Mouse (Mus musculus) ovary, adult 18-20 months (tissue): ENCODE results near the gene Iqcf6.
A peak's percentile ranks its signal among the peaks of the same experiment; 100 is the strongest.
"Not testable (repeated sequence)": the region's sequence is repeated elsewhere in the genome, so short reads cannot be mapped to it uniquely, and the experiment has no call there.

Experiments
- DNase-seq: peaks from one replicate; pipeline ENCODE4 v3.0.0; 2022; ENCODE audit warnings: low spot score, mixed read lengths

Gene Iqcf6

DNA sequence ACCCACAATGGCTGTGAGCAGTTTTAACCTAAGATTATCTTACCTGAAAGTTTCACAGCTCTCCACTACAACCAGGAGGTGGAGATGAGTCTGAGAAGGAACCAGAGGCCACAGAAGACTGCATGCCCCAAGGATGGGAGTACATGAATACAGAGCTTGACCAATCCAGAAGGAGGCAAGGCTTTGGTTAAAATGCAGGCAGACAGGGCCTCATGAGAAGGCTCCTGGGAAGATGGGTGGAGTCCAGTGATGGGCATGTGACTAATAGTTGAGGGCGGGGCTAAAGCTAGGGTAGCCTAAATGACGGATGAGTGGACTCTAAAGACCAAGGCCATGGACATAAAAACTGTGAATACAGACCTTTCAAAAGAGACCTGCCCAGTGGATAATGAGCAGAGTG is at the start of gene Iqcf6:
Gene Iqcf6, plus strand, starts transcription at position 301 of the 400 bp plus-strand sequence.
- DNase-seq: no peak

DNA sequence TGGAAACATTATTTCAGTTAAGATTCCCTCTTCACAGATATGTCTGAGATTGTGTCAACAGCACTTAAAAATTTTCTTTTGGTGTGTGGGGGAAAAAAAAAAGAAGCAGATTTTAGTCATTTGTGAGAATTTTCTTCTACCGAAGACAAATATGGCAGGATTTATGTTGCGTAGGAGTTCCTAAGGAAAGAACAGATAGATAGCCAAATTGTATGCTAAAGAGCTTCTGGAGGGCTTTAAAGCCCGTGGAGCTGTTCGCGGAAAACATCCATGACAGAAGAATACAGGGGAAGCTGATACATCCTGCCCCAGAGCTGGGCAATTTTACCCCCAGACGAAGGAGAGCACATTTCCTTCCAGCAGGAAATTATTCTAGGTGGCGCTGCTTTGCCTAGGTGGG is 46.4 kb upstream of the Iqcf6 start:
- DNase-seq: no peak

DNA sequence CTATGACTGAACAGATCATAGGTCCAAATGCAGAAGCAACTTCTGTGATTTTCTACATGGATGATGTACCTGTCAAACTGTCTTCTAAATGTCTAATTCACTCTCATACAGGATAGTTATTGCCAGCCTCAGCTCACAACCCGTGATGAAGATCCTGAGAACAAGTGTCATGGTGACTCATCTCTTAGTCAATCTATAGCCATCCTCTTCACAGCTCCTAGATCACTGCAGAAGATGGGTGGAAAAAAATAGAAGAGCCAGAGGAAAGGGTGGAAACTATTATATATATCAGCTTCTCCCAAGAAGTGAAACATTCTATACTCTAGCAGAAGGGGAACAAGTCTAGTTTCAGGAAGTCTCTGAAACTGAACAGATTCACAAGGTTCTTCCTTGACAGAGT is 43.8 kb upstream of the Iqcf6 start:
- no peak for DNase-seq

DNA sequence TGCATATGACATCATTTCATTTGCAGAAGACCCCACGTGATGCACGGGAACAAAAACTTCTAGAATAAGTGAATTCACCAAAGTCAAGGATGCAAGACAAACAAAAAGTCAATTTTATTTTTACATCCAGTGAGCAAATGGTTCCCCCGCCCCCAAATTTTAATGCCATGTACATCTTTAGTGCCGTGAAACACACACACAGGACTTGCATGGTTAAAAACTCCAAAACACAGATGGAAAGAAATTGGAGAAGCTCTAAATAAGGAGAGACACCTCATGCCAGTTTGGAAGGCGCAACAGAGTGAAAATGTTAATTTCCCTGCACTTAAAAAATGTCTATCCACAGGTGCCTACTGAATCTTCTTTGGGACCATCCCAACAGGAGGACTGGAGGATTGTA is 34.2 kb upstream of the Iqcf6 start:
- DNase-seq: no peak

DNA sequence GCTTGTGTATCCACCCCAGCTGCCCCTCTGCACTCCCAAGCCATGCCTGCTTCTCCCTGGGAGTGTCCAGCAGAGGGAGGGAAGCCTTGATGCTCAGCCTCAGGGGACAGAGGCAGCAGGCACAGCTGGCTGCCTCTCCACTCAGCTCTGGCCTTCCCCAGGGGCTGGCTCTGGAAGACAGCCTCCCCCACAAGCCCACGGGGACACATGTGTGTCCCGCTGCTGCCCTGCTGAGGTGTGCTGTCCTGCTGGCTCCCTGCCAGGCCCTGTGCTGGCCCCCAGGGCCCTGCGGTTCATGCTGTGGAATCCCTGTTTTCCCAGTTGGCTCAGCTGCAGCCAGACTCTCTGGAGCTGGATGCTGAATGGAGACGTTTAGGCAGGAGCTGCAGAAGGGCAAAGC is 31.0 kb upstream of the Iqcf6 start:
- DNase-seq: not testable (repeated sequence)

DNA sequence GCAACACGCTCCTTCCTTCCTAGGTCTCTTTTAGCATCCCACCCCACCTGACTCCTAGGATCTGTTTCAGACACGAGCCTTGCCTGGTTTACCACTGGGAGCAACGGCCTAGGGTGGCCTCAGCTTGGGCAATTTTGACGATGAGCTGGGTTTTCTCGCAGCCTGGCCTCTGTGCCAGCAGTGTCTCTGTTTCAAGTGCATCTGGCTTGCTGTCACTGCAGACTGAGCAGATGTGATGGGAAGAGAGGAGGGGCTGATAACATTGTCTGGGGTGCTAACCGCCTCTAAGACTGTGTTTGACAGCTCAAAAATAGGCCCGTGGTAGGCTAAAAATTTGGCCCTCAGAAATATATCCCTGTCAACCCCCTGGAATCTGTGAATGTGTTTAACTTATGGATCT is 30.5 kb upstream of the Iqcf6 start:
- no peak for DNase-seq

DNA sequence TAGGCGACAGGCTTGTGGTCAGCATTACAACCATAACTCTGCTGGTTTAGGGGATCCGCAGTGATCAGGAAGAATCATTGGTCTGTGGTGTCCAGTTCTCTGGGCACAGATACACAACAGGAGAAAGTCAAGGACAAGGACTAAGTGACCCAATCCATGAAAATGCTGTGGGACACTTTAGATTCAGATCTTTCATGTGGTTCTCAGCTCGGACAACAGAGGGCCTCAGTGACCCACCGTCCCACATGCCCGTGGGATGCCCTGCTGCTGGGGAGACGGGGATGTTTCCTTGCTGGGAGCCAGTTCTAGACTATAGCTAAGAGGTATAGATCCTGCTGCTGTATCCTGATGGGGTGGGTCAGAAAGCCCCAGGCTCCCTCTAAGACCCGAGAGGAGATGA is 27.9 kb upstream of the Iqcf6 start:
- DNase-seq: no peak

DNA sequence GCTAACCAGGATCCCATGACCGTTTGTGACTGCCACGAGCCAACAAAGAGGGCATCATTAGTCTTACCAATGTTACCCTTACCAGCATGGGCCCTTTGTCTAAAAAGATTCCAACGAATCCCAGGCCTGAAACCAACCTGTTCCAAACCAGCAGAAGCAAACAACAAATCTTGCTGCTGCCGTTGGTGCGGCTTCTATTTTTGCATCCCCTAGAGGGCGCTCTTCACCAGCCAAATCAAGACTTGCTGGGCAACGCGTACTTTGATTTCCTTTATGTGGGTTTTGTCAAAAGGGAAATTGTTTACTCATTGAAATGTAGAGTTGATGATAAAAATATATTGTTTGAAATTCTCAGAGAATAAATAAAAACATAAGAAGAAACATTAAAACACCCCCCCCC is 25.8 kb upstream of the Iqcf6 start:
- DNase-seq: no peak

DNA sequence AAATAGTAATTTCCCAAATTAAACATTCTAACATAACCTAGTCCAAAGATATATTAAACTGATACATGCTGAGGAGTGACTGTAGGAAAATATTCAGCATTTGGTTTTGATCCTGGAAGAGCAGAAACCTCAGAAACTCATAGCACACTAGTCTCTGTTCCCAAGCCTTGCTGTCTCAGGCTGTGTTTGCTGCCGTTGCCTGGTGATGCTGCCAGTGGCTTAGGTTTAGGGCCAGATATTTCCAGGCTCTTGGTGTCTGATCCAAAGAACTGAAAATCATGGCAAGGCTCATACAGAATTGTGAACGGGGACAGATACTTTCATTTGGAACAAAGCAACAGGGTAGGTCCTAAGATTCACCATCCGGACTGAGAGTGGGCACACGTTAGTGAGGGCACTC is 15.7 kb upstream of the Iqcf6 start:
- DNase-seq: no peak

DNA sequence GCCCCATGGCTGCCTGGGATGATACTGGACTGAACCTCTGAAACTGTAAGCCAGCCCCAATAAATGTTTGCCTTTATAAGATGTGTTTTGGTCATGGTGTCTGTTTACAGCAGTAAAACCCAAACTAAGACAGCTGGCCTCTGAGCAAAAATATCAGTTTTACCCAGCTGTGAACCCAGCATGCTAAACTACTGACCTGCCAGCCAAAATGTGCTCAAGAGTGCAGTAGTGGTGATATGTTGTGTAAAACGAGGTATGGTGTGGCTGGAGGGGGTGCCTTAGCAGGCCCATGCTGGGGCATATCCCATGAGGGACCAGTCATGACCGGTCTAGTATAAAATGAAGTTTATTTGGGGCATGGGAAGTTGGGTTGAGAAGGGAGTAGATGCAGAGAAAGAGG is 12.4 kb upstream of the Iqcf6 start:
- DNase-seq: no peak

DNA sequence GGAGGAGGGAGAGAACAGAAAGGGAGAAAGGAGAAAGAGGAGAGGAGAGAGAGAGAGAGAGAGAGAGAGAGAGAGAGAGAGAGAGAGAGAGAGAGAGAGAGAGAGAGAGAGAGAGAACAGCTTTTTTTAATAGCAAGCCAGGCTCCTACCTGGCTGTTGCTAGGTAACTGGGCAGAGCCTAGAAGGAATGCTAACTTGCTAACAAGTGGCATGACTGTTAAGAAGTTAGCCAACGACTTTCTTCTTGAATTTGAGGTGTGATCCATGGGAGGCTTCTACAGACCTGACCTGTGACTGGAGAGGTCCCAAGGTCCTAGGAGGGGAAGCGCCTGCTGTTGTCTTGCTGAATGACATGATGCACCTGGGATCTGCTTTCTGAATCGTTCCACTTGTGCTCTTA is 11.8 kb upstream of the Iqcf6 start:
- DNase-seq: no peak

DNA sequence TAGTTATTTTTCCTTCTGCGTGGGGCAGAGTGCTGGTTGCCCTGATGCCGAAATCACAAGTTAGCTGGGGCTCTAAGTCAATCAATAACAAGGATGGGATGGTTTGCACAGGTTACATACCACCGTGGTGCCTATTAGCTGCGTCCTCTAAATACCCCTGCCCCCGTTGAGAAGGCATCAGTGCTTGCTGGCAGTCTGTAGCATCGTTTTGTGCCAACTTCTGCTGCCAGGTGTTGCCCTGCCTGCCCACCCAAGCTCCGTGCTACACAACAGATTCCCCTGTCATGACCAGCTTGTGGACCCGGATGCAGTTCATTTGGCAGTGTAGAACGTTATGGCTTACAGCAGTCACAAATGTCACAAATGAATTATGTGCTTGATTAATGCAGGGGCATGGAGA is 10.1 kb upstream of the Iqcf6 start:
- DNase-seq: no peak

DNA sequence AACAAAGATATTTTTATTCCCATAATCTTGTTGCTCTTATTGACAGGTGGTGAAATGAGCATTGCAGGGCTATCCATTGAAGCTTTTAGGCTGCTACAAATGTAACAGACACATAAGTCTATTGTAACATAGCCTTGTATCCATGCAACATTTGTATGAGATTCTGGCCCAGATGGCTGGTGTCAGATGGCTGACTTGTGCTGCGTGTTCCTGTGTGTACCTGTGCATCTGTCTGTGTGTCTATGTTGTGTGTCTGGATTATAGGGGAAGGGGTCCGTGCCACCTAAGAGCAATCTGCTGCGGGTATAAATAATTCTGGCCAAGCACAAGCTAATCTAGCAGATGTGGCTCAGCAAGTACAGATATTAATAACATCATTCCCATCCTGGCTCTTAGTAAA is 8.9 kb upstream of the Iqcf6 start:
- DNase-seq: no peak

DNA sequence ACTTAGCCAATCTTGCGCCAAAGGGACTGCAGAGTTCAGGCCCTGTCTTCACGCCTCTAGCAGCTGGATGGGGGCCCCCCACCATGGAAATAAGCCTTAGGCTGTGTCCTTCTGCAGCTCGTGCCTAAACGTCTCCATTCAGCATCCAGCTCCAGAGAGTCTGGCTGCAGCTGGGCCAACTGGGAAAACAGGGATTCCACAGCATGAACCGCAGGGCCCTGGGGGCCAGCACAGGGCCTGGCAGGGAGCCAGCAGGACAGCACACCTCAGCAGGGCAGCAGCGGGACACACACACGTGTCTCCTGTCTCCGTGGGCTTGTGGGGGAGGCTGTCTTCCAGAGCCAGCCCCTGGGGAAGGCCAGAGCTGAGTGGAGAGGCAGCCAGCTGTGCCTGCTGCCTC is 1.4 kb downstream of the Iqcf6 start:
- not testable (repeated sequence) for DNase-seq

DNA sequence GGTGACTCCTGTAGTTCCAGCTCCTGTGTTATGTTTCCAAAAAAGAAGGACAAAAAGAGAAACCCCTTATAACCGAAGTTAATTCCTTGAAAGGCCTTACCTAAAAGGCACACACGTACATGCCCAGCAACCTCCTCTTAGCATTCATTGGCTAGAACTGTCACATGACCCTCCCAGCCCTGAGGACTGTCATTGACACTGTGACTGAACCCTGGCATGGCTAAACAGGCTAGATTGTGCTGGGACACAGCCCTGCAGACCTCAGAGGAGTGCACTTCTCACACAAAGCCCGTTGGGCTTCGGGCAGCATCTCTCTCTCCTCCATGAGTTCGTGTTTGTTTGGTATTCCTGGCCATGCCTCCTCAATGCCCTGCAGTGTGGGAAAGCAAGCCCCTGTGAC is 5.8 kb downstream of the Iqcf6 start:
- no peak for DNase-seq

DNA sequence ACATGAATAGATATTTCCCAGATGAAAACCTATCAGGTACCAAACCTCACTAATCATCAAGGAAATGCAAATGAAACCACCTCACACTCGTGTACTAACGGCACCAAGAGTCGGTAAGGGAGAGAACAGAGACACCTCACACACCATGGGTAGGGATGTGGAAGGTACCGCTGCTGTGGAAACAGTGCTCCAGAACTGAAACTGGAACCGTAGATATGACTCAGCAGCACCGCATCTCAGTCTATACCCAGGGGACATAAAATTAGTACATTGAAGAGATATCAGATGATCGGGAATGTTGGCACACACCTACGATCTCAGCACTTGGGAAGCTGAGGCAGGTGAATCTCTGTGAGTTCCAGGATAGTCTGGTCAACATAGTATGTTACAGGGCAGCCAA is 11.8 kb downstream of the Iqcf6 start:
- no peak for DNase-seq

DNA sequence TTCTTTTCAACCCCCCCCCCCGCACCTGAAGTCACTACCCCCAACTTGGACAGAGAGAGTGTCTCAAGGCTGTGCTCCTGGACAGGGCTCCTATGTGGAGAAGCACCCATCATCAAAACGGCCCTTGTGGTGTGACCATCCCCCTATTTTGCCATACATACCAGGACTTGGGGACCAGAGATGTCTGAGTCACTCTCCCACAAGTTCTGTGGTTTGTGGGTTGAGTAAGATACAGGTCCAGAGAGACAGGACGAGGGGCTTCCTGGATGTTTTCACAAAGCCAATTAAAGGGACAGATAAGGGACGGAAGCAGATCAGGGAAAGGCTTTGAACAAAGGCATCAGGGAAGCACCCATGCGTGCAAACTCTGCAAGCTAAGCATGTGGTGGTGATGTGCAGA is 15.0 kb downstream of the Iqcf6 start:
- no peak for DNase-seq

DNA sequence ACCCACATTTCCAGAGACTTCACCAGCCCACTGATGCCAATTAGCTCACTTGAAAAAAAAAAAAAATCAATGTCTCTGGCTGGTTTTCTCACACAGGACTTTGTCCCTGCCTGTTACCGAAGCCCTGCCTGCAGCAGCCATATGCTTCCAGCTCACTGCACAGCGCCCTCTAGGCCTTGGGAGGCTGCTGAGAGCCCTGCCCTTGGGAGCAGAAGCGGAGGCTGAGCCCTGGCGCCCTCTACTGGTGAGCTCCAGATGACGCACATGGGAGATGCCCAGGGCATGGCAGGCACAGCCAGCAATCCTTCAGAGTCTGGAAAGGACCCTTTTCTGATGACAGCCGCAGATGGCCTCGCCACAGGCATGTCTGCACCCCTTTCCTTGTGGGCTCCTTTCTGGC is 16.7 kb downstream of the Iqcf6 start:
- peak; percentile 40 for DNase-seq

DNA sequence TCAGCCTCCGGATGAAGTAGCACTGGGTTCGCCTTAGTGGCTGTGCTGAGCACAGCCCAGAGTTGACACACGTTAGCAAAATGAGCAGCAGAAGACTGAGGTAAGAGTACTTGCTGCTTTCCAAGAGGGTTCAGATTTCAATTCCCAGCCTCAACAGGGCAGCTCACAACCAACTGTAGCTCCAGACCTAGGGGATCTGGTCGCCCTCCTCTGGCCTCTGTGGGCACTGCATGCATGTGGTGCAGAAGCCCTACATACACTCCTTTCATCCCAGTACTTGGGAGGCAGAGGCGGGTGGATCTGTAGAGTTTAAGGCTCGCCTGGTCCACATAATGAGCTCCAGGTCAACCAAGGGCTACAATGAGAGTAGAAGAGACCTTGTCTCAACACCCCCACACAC is 17.4 kb downstream of the Iqcf6 start:
- DNase-seq: no peak

DNA sequence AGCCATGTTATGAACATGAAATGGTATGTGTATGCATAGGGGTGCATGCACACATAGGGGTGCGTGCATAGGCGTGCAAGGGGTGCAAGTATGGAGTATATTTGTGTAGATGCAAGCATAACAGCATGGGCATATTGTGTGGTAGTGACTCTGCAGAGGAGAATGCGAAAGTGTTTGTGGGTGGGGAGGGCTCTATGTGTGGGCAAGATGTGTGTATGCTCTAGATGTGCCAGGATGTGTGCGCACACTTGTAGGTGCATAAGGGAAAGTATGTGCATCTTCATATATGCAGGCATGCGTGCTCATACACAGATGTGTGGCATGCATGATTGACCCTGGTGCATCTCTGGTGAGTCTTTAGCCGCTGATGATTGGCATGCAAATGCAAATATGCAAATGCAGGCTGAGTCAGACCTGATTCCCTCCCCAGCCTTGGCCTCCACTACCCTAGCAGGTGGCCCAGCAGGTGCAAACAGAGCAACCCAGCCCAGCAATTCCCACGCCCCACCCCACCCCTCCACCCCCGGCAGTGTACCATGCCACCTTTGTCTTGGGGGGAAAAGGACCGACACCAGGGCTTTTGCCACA is 19.4 kb downstream of the Iqcf6 start:
- no peak for DNase-seq

DNA sequence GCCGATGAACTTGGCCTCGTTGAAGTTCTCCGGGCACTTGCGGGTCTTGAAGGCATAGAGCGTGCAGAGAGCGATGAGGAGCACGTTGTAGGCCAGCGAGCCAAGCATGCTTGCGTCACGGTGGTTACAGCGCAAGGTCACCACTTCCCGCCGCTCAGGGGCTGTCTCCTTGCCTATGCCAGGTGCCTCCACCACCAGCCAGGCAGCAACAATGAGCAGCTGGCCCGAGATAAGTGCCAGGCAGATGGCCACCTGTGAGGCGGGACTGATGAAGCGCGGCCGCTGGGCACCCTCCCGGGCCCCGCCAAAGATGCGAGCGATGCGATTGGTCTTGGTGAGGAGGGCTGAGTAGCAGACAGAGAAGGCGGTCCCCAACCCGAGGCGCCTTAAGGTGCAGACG is 20.8 kb downstream of the Iqcf6 start:
- no peak for DNase-seq

DNA sequence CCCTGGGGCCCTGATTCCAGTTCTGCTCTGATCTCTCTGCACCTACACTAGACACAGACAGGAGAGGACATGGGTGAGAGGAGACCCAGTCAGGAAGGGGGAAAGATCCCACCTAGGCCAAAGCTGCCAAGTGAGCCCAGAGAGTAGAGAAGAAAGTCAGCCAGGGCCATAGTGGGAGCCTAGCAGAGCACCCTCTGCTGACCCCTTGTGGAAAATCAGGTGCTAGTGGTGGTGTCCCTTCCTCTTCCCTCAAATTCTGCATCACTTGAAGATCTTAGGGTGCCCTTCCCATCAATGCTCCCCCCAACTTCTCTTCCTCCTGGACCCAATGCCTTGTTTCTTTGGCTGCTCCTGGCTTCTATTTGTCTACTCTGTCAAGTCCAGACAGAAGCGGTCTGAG is 26.3 kb downstream of the Iqcf6 start:
- DNase-seq: no peak

DNA sequence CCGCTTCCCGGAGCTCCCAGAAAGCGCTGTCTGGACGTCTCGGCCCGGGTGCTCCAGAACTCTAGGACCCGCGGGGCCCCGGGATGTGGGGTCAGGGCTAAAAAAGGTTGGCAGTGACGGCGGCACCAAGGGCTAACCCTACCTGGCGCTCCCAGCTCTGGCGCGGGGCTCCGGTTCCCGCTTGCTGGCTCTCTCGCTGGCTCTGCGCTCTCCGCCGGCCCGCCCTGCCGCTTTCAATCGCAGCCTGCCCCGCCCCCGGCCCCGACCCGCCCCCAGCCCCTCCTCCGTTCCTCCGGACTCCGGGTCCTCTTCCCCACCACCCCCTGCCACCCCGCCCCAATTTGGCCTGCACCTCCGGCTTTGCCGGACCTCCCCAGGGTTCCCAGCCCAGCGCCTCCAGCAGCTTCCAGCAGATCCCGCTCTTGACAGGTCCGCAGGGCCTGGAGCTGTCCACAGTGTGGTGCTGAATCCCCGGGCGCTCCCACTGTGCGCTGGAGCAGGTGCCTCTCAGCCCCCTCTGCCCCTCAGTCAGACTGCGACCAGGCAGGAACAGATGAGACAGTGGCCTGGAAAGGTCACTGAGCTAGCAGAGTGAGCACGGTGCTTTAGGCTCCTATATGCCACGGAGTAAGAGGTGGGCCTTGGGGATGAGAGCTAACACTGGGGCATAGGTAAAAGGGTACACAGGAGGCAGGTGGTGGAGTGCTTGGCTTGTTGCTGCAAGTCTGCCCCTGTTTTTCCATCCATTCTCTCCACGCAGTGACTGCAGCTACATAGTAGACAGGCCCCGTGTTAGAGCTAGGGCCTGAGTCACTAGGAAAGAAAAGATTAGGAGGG is 29.7 kb downstream of the Iqcf6 start, which contains the start of gene Grm2:
Gene Grm2, minus strand, starts transcription at position 199 of the 837 bp plus-strand sequence.
- peak; percentile 31 for DNase-seq

DNA sequence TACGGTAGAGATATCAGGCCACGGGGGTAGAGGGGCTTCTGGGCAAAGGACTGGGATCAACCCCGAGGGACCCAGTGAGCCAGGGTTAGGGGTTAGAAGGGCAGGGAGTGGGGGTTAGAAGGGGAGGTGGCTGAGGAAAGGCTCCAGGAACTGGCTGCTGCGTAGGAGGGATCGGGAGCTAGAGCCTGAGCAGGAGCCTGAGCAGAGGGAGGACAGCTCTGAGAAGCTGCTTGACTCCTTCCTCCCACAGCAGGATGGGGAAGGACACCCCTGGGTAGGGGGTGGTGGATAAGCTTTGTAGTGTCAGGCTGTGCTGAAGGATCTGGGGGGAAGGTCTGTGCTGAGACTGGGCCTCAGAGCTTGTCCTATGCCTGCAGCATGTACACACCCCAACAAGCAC is 30.4 kb downstream of the Iqcf6 start:
- DNase-seq: no peak
